Mouse (Mus musculus) gastrocnemius, adult 2 months (tissue): Measurements from ENCODE around the gene Tsr3. TPM values are rescaled to one million over a fixed set of nuclear protein-coding genes. Genes with fewer than 3 reads are reported as not detected.

ENCODE experiments used
- DNase-seq: peaks from one replicate; pipeline ENCODE4 v3.0.0; 2022
- H3K27ac ChIP-seq: fragments of 200-600 bp; 2 replicates; pipeline ENCODE4 v1.8.1; 2022; ENCODE audit warnings: mild to moderate bottlenecking
- H3K4me3 ChIP-seq: fragments of 200-600 bp; 2 replicates; pipeline ENCODE4 v1.8.1; 2022; ENCODE audit warnings: mild to moderate bottlenecking, moderate library complexity
- CTCF ChIP-seq: fragments of 200-600 bp; IDR thresholded peaks from 2 replicates; pipeline ENCODE4 v1.8.1; 2022; ENCODE audit warnings: antibody characterized with exemption, mild to moderate bottlenecking, moderate library complexity
- intact Hi-C: fragments of 180-260 bp; cut with DNase I; formaldehyde crosslinking; loops from one replicate; pipeline ENCODE4 v1.15.1; 2025
- total RNA-seq, 2 experiments: library from RNA; stranded (reverse); gene quantifications; 2 replicates each; pipeline ENCODE4 v1.2.3; 2021

Tsr3 gene
- total RNA-seq, 2 experiments from 2014 or later: 16.3 to 17.5 TPM

DNA sequence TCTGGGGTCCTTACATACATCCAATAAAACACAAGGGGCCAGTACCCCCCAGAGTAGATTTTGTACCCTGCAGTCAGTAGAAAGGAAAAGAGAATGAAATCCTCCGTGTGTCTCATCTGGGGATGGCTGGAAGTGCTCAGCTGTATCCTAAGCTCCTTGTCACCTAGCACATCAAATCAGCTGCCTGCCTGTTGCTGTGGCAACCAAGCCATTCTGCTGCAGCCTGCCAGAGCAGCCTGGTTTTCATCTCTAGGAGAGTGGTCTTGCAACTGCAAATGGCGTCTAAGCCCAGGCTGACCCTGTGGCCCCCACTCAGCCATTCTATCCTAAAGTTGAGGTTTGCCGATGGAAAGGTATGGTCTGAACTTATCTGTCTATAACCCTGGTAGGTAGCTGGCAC lies 12.7 kb downstream of the Tsr3 start:
- TF ChIP-seq CTCF: no peak
- H3K27ac ChIP-seq: no peak overlapping the region
- no peak overlapping the region for H3K4me3 ChIP-seq
- DNase-seq: no peak
- intact Hi-C loops: no loop called here

GRCm38 (mm10) chr17:25253760-25254159 lies 13.8 kb downstream of the Tsr3 start:
- Histone ChIP-seq H3K4me3 (no peak overlapping the region), H3K27ac (no peak overlapping the region)
- TF ChIP-seq CTCF: no peak
- intact Hi-C loops: no loop called here
- DNase-seq: no peak

DNA sequence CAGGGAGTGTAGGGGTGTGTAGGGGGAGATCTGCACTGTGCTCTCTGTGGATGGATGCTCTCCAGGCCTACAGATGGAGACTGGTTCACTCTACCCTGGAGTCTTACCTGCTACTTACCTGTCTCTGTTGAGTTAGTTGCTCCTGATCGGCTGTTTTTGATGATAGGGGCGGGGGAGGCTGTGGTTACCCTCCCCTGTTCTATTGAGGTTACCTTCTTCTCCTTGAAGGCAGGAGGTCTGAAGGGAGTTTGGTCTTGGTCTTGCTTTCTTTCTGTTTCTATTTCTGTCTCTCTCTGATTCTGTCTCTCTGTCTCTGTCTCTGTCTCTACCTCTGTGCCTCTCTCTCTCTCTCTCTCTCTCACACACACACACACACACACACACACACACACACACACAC lies 15.1 kb downstream of the Tsr3 start:
- intact Hi-C loops: no loop called here
- Histone ChIP-seq H3K27ac (no peak overlapping the region), H3K4me3 (no peak overlapping the region)
- no peak for DNase-seq
- TF ChIP-seq CTCF: no peak

- TF ChIP-seq CTCF: no peak
- no peak within 1 kb of the TSS for H3K27ac ChIP-seq
- intact Hi-C loops: no loop called here
- DNase-seq: no peak
- H3K4me3 ChIP-seq: peak within 1 kb of the TSS; percentile 37
Observed at GRCm38 (mm10) chr17:25256140-25256754, 16.3 kb downstream of the Tsr3 start, which contains the start of gene Baiap3. Gene Baiap3, minus strand, starts transcription at chr17:25256364.

- Histone ChIP-seq H3K4me3 (no peak overlapping the region), H3K27ac (no peak overlapping the region)
- intact Hi-C loops: no loop called here
- TF ChIP-seq CTCF: no peak
- DNase-seq: no peak
Observed at GRCm38 (mm10) chr17:25257804-25258261, 17.9 kb downstream of the Tsr3 start.

GRCm38 (mm10) chr17:25264453-25264852 lies 24.5 kb downstream of the Tsr3 start:
- intact Hi-C loops: no loop called here
- TF ChIP-seq CTCF: peak; percentile 69
- Histone ChIP-seq H3K27ac (peak overlapping the region; percentile 48; the same call in 1 of the 2 replicates), H3K4me3 (no peak overlapping the region)
- peak; percentile 81 for DNase-seq

GRCm38 (mm10) chr17:25270795-25271335 lies 30.9 kb downstream of the Tsr3 start:
- H3K27ac ChIP-seq: peak overlapping the region; percentile 99; the same call in 1 of the 2 replicates
- intact Hi-C loops: loop anchor here (5.0 kb wide), 3 partner anchors 84 to 334 kb away; partner anchors contain the start of genes Mapk8ip3, Telo2 and Unkl
- peak; percentile 1 for DNase-seq
- no peak for TF ChIP-seq CTCF
- H3K4me3 ChIP-seq: peak overlapping the region; percentile 89

GRCm38 (mm10) chr17:25272326-25272725 lies 32.4 kb downstream of the Tsr3 start:
- TF ChIP-seq CTCF: no peak
- intact Hi-C loops: loop anchor here (5.0 kb wide), 3 partner anchors 85 to 335 kb away; partner anchors contain the start of genes Mapk8ip3, Telo2 and Unkl
- no peak for DNase-seq
- Histone ChIP-seq H3K27ac (peak overlapping the region; percentile 99), H3K4me3 (peak overlapping the region; percentile 89)

- no peak for TF ChIP-seq CTCF
- DNase-seq: peak; percentile 93
- peak overlapping the region; percentile 89 for H3K4me3 ChIP-seq
- intact Hi-C loops: loop anchor here (5.0 kb wide), 3 partner anchors 86 to 336 kb away; partner anchors contain the start of genes Mapk8ip3, Telo2 and Unkl
- peak overlapping the region; percentile 99 for H3K27ac ChIP-seq
Observed at GRCm38 (mm10) chr17:25272951-25273705, 33.2 kb downstream of the Tsr3 start.

DNA sequence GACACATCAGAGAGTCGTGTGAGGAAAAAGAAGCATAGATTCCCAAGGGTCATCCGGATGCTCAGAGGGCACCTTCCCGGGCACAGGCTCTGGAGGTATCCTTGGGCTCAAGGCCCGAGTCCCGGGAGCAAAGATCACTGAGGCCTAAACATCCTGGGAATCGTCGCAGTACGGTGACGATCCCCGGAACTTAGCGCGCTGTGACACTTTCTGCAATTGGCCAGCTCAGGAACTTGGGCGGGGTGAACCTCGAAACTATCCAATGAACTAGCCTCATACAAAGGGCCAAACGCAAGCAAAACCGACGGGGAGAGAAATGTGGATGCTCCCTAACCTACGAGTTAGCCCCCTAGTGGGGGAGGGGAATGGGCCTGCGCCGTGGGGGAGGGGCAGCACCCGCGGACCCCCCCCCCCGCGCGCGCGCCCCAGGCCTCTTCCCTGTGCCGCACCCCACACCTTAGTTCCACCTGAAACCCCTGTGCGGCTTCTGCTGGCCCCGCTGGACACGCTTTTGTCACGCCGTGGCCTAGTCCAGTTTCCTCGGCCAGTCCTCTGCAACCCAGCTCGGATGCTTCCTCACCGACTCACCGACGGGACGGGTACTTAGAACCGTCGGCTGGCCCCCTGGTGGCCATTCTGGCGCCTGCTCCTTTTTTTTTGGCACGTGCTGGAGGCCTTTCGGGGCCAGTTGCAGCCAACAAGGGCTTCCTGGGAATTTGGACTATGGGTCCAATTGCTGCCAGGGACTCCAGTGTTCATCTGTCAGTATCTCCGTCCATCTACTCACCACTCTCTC lies 33.9 kb downstream of the Tsr3 start:
- Histone ChIP-seq H3K4me3 (peak overlapping the region; percentile 89), H3K27ac (peak overlapping the region; percentile 99)
- intact Hi-C loops: loop anchor here (5.0 kb wide), 3 partner anchors 87 to 337 kb away; partner anchors contain the start of genes Mapk8ip3, Telo2 and Unkl
- TF ChIP-seq CTCF: peak; percentile 80
- peak; percentile 93 for DNase-seq

DNA sequence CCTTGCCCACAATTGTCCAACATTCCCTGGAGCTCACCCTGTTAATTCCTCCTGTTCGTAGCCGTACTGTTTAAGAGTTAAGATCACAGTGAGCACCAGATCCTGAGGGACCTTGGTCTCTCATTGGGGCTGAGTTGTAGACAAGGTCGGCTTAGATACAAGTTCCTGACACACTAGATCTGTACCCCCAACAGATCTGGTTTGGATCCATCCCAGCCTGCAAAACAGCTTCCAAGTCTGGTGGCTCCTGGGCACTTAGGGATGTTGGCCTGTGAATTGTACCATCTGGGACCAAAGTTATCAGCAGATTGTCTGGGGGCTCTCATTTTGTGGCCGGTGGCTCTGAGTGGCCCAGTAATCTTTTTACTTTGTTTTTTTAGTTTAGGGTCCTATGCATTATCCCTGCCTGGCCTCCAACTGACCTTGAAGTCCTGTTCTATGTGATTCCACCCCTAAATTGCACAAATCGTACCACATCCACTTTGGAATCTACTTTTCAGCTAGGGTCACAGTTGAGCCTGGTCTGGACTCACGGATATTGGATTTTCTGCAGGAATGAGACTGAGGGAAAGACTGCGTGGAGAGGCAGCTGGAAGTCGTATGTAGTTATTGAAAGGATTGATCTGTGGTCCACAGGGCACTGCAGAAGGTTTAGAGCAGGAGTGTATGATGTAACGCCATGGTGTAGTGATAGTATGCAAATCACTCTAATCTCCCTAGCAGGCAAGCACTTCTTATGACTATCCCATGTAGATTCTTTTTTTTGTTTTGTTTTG lies 34.8 kb downstream of the Tsr3 start, which contains the start of gene Ube2i:
Gene Ube2i, minus strand, starts transcription at position 52 of the 776 bp plus-strand sequence.
- TF ChIP-seq CTCF: no peak
- intact Hi-C loops: loop anchor here (5.0 kb wide), 3 partner anchors 87 to 337 kb away; partner anchors contain the start of genes Mapk8ip3, Telo2 and Unkl
- DNase-seq: no peak
- peak within 1 kb of the TSS; percentile 99 for H3K27ac ChIP-seq
- peak within 1 kb of the TSS; percentile 89 for H3K4me3 ChIP-seq
